Mouse (Mus musculus) myocyte (in vitro differentiated cells): ENCODE measurements at regions not wholly inside any gene's neighbourhood (a gene's known extent, or its start where the extent isn't known, plus 50 kb on each side); places are given as distances from the start of the nearest gene placed in this dataset.

Experiments used
- H3K27me3 ChIP-seq: one replicate; pipeline ENCODE4 v1.6.1; 2011; ENCODE audit not compliant: control insufficient read depth, insufficient read depth, insufficient read length
- H3K36me3 ChIP-seq: one replicate; pipeline ENCODE4 v1.6.1; 2011; ENCODE audit not compliant: control insufficient read depth, insufficient read depth
- H3K4me2 ChIP-seq: one replicate; pipeline ENCODE4 v1.6.1; 2011; ENCODE audit warnings: low read depth, control low read depth
- H3K4me3 ChIP-seq: one replicate; pipeline ENCODE4 v1.5.1; 2011; ENCODE audit warnings: mild to moderate bottlenecking, control low read depth, moderate library complexity
- H3K79me2 ChIP-seq: one replicate; pipeline ENCODE4 v1.6.1; 2011; ENCODE audit not compliant: control insufficient read depth, insufficient read depth
- H3ac ChIP-seq: one replicate; pipeline ENCODE4 v1.6.1; 2011; ENCODE audit not compliant: control insufficient read depth, insufficient read length
- CEBPB ChIP-seq: IDR thresholded peaks from 2 replicates; pipeline ENCODE4 v1.6.1; 2011; ENCODE audit warnings: mild to moderate bottlenecking, moderate library complexity; ENCODE audit not compliant: poor library complexity, insufficient read depth, severe bottlenecking
- E2F4 ChIP-seq: IDR thresholded peaks from one replicate; pipeline ENCODE4 v1.6.1; 2011; ENCODE audit warnings: mild to moderate bottlenecking, control low read depth, moderate library complexity; ENCODE audit not compliant: insufficient read depth
- MAX ChIP-seq: IDR thresholded peaks from one replicate; pipeline ENCODE4 v1.6.1; 2011; ENCODE audit warnings: low read depth, mild to moderate bottlenecking, control low read depth
- MYOD1 ChIP-seq, 3 experiments: IDR thresholded peaks; one replicate each; pipeline ENCODE4 v1.6.1; 2011; ENCODE audit warnings: control low read depth in 2 of 3, low read depth in 2 of 3, mild to moderate bottlenecking in 2 of 3, moderate library complexity in 1 of 3; ENCODE audit not compliant: insufficient read length in 2 of 3, control insufficient read depth in 1 of 3
- MYOG ChIP-seq, 3 experiments: IDR thresholded peaks; one replicate each; pipeline ENCODE4 v1.6.1; 2011; ENCODE audit warnings: control low read depth in 2 of 3, low read depth in 2 of 3, mild to moderate bottlenecking in 2 of 3; ENCODE audit not compliant: insufficient read length in 2 of 3, control insufficient read depth in 1 of 3, insufficient read depth in 1 of 3
- POLR2A ChIP-seq: IDR thresholded peaks from one replicate; pipeline ENCODE4 v1.6.1; 2011; ENCODE audit warnings: low read depth, mild to moderate bottlenecking, control low read depth, moderate library complexity; ENCODE audit not compliant: insufficient read length
- POLR2AphosphoS2 ChIP-seq: IDR thresholded peaks from one replicate; pipeline ENCODE4 v1.6.1; 2011; ENCODE audit warnings: low read depth, control low read depth; ENCODE audit not compliant: insufficient read length
- REST ChIP-seq: IDR thresholded peaks from one replicate; pipeline ENCODE4 v1.6.1; 2011; ENCODE audit warnings: mild to moderate bottlenecking, control low read depth, moderate library complexity; ENCODE audit not compliant: insufficient read depth, insufficient read length
- SRF ChIP-seq: IDR thresholded peaks from one replicate; pipeline ENCODE4 v1.6.1; 2011; ENCODE audit warnings: low read depth; ENCODE audit not compliant: control insufficient read depth, insufficient read length
- TCF12 ChIP-seq: IDR thresholded peaks from one replicate; pipeline ENCODE4 v1.6.1; 2011; ENCODE audit warnings: mild to moderate bottlenecking, control low read depth; ENCODE audit not compliant: poor library complexity, insufficient read depth, severe bottlenecking
- TCF3 ChIP-seq: IDR thresholded peaks from one replicate; pipeline ENCODE4 v1.6.1; 2011; ENCODE audit warnings: low read depth, control low read depth; ENCODE audit not compliant: insufficient read length
- USF1 ChIP-seq: IDR thresholded peaks from one replicate; pipeline ENCODE4 v1.6.1; 2011; ENCODE audit warnings: low read depth, mild to moderate bottlenecking, control low read depth, moderate library complexity

GRCm38 (mm10) chr6:50937094-50937493 is 282.9 kb upstream of the Npvf start:
- Histone ChIP-seq H3K4me3 (no peak overlapping the region), H3K36me3 (no peaks in the 10 kb centered on the region), H3ac (no peak overlapping the region), H3K27me3 (peaks cover 30% of the 10 kb centered on the region), H3K79me2 (no peaks in the 10 kb centered on the region), H3K4me2 (no peak overlapping the region)
- TF ChIP-seq MAX (no peak), SRF (no peak), CEBPB (no peak)

DNA sequence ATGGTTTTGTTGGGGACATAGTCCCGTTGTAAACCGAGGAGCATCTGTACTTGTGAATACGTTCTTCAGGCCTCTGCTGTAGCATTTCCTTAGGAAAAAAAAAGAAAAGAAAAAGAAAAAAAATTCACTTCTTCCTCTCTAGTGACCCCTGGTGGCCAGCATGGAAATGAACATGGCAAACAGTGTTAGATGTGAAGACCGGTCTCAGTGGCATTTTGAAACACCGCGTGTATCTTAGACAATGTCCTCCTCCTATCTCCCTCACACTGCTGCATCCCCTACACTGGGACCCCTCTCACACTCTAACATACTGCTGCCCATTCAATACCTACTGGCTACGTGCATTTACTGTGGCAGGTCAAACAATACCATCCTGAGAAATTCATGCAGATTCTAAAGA is 284.6 kb upstream of the Npvf start:
- H3K4me3 ChIP-seq: no peak overlapping the region
- H3K79me2 ChIP-seq: no peaks in the 10 kb centered on the region
- no peaks in the 10 kb centered on the region for H3K36me3 ChIP-seq
- TF ChIP-seq CEBPB: no peak
- TF ChIP-seq E2F4: no peak
- no peak for TF ChIP-seq MYOD1 (IDR thresholded peaks at IDR 0.05; ENCODE audit: control insufficient read depth in 1 of 3, insufficient read length in 2 of 3, low read depth in 2 of 3)
- no peak overlapping the region for H3K4me2 ChIP-seq
- H3ac ChIP-seq: no peak overlapping the region
- peaks cover 15% of the 10 kb centered on the region for H3K27me3 ChIP-seq

DNA sequence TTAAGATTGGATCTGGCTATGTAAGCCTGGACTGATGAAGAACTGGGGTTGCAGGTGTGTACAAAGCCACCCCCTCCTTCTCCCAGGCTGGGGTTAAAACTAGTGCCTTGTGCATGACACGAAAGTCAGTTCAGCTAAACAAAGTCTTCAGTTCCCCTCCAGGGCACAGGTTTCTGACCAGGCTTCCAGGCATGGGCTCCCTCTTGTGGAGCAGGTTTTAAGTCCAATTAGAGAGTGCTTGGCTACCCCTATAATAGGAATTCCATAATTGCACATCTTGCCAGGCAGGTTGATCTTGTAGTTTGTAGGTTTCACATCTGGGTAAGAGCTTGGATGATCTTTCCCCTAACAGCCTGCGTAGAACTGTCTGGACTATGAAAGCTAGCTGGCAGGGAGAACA is 285.2 kb upstream of the Npvf start:
- Histone ChIP-seq H3K4me2 (no peak overlapping the region), H3K4me3 (no peak overlapping the region), H3K79me2 (no peaks in the 10 kb centered on the region), H3K36me3 (no peaks in the 10 kb centered on the region), H3ac (no peak overlapping the region), H3K27me3 (peaks cover 11% of the 10 kb centered on the region)
- TF ChIP-seq POLR2AphosphoS2 (no peak), MAX (no peak), E2F4 (no peak), TCF12 (no peak), MYOG (IDR thresholded peaks at IDR 0.05; ENCODE audit: control insufficient read depth in 1 of 3, insufficient read depth in 1 of 3, insufficient read length in 2 of 3, low read depth in 2 of 3) (no peak), TCF3 (no peak), CEBPB (no peak), SRF (no peak)

- Histone ChIP-seq H3K79me2 (no peaks in the 10 kb centered on the region), H3K4me2 (no peak overlapping the region), H3K27me3 (peaks cover 5% of the 10 kb centered on the region), H3K4me3 (no peak overlapping the region), H3ac (no peak overlapping the region), H3K36me3 (no peaks in the 10 kb centered on the region)
- no peak for TF ChIP-seq TCF3
- TF ChIP-seq REST: no peak
- TF ChIP-seq SRF: no peak
- TF ChIP-seq POLR2AphosphoS2: no peak
- TF ChIP-seq POLR2A: no peak
- no peak for TF ChIP-seq USF1
- TF ChIP-seq MYOD1 (IDR thresholded peaks at IDR 0.05; ENCODE audit: control insufficient read depth in 1 of 3, insufficient read length in 2 of 3, low read depth in 2 of 3): no peak
- no peak for TF ChIP-seq TCF12
- TF ChIP-seq CEBPB: no peak
- no peak for TF ChIP-seq MYOG (IDR thresholded peaks at IDR 0.05; ENCODE audit: control insufficient read depth in 1 of 3, insufficient read depth in 1 of 3, insufficient read length in 2 of 3, low read depth in 2 of 3)
- no peak for TF ChIP-seq E2F4
- no peak for TF ChIP-seq MAX
Observed at GRCm38 (mm10) chr6:50940118-50940517, 285.9 kb upstream of the Npvf start.

- no peak overlapping the region for H3K4me2 ChIP-seq
- H3K4me3 ChIP-seq: no peak overlapping the region
- H3K36me3 ChIP-seq: no peaks in the 10 kb centered on the region
- TF ChIP-seq MYOG (IDR thresholded peaks at IDR 0.05; ENCODE audit: control insufficient read depth in 1 of 3, insufficient read depth in 1 of 3, insufficient read length in 2 of 3, low read depth in 2 of 3) (no peak), POLR2AphosphoS2 (no peak), MYOD1 (IDR thresholded peaks at IDR 0.05; ENCODE audit: control insufficient read depth in 1 of 3, insufficient read length in 2 of 3, low read depth in 2 of 3) (no peak), TCF3 (no peak), USF1 (no peak), E2F4 (no peak), SRF (no peak), POLR2A (no peak), MAX (no peak), TCF12 (no peak), CEBPB (no peak), REST (no peak)
- peaks cover 6% of the 10 kb centered on the region for H3K27me3 ChIP-seq
- H3K79me2 ChIP-seq: no peaks in the 10 kb centered on the region
- no peak overlapping the region for H3ac ChIP-seq
Observed at GRCm38 (mm10) chr6:50940641-50941398, 286.6 kb upstream of the Npvf start.
